Mouse (Mus musculus): Measurements from ENCODE around the gene Dnah7c.

DNA sequence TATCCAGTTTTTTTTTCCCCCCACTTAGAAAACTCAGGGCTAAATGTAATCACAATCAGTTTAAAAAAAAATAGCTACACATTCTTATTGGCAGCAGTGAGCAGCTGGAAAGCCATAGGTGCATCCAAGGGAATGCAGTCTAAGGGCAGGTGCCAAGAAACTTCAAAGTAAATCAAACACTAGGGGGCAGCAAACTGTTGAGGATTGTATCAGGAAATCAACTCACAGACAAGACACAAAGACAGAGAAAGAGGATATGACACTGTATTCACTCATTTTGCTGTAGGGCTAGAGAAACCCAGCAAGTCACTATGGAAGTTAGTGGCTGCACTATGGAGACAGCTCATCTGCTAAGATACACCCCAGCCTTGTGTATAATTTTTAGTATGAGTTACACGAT lies 424.4 kb downstream of the Dnah7c start:
- no peak for TF ChIP-seq EP300 (IDR thresholded peaks at IDR 0.05; ENCODE audit: low read depth)
- TF ChIP-seq CTCF (IDR thresholded peaks at IDR 0.05; ENCODE audit: low read depth) = peak; percentile 80

All from heart, postnatal 0 days (tissue).